Mouse (Mus musculus) testis, adult 2 months (tissue): ENCODE data around the gene Shisa8.

Experiments
- CTCF ChIP-seq: fragments of 200-500 bp; IDR thresholded peaks from 2 replicates; pipeline ENCODE4 v1.5.1; 2012; ENCODE audit warnings: low read depth, mild to moderate bottlenecking, inconsistent platforms, low read length, moderate library complexity; ENCODE audit not compliant: control insufficient read depth, insufficient read depth, insufficient replicate concordance
- POLR2A ChIP-seq: fragments of 200-500 bp; IDR thresholded peaks from 2 replicates; pipeline ENCODE4 v1.6.1; 2012; ENCODE audit warnings: low read depth, mild to moderate bottlenecking, inconsistent platforms, low read length, moderate library complexity; ENCODE audit not compliant: control insufficient read depth

DNA sequence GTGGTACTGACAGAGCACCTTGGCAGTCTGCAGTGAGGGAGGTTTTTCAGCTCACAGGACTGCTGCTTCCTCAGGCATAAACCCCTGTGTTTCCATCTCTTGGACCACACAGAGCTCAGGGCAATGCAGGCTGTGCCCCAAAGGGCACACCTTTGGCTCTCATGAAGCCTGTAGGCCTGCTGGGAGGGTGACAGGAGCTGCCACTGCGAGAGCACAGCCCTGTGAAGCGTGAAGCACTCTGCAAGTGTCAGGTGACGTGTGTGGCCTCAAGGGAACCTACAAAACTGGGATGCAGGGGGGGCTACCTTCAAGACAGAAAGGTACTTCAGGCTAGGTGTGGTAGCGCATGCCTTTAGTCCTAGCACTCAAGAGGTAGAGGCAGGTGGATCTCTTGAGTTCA is 20.0 kb upstream of the Shisa8 start:
- TF ChIP-seq CTCF (no peak), POLR2A (no peak)
